ENCODE assay signal across 14 mouse cellular contexts in genomic region chr1:92216710-92217109, GRCm38 (mm10). TPM values are rescaled to one million over a fixed set of nuclear protein-coding genes. Genes with fewer than 3 reads are reported as not detected.
DNase-seq lines count a peak whose midpoint lies in the region; ATAC-seq and TF ChIP-seq lines count a peak whose summit lies in the region.
"Had no signal": no experiment of that assay in that cellular context is flagged by ENCODE, and none has a peak within 500 bp of the region (broad histone marks: within the 10 kb centered on the region; RNA-seq: fewer than 3 reads in every experiment).

No protein-coding gene starts in this region.

- 77% methylated on average over 11 of the region's 11 CpGs for WGBS in kidney, adult 2 months
- 52% methylated on average over 11 of the region's 11 CpGs for WGBS in spleen, adult 2 months
- WGBS in neural tube, embryonic 15.5 days, result 87% methylated on average over 11 of the region's 11 CpGs

- no peak for TF ChIP-seq CTCF in kidney, adult 2 months (conservative IDR thresholded peaks at IDR 0.05; ENCODE audit: insufficient read depth, insufficient read length, low read depth, low read length)
- TF ChIP-seq CTCF in spleen, adult 2 months (IDR thresholded peaks at IDR 0.05; ENCODE audit: extremely low read depth, insufficient read depth, insufficient read length, insufficient replicate concordance), result no peak

- no peak overlapping the region for H3K9ac ChIP-seq in neural tube, embryonic 15.5 days (replicated peaks)
- H3K9ac ChIP-seq: lung, embryonic 15.5 days had no signal

- no peaks in the 10 kb centered on the region for H3K4me1 ChIP-seq in kidney, adult 2 months (ENCODE audit: control insufficient read depth, insufficient read depth, low read length)
- H3K4me1 ChIP-seq in spleen, adult 2 months (ENCODE audit: control insufficient read depth, insufficient read depth, insufficient read length), result 0 out of 2 replicates have a peak, but pooled peaks cover 2% of the 10 kb centered on the region
- H3K4me1 ChIP-seq in neural tube, embryonic 15.5 days, result peaks cover 21% of the 10 kb centered on the region

- DNase-seq in kidney, adult 2 months, result peak; percentile 3
- DNase-seq in kidney, postnatal 25 days, result no peak
- DNase-seq in spleen, adult 2 months (ENCODE audit: low read depth in 1 of 2, low spot score in 2 of 2), result no peak
- no peak for DNase-seq in spleen, postnatal 14 days (ENCODE audit: low spot score in 2 of 2)
- peak; percentile 7 for DNase-seq in lung, postnatal 25 days (ENCODE audit: low spot score)
- no peak for DNase-seq in cerebellum, adult 9-11 months
- DNase-seq: kidney, postnatal 4 days; right cerebral cortex, postnatal 4 days; thymus, postnatal 36 days had no signal

- H3K27me3 ChIP-seq in kidney, adult 2 months (replicated peaks; ENCODE audit: control insufficient read depth, insufficient read depth, low read length), result no peaks in the 10 kb centered on the region
- H3K27me3 ChIP-seq in spleen, adult 2 months (ENCODE audit: control insufficient read depth, insufficient read depth, low read length), result no peaks in the 10 kb centered on the region
- peaks cover 7% of the 10 kb centered on the region; the same call in 1 of the 2 replicates for H3K27me3 ChIP-seq in neural tube, embryonic 15.5 days (replicated peaks)
- H3K27me3 ChIP-seq: lung, embryonic 15.5 days had no signal

- ATAC-seq in neural tube, embryonic 15.5 days (ENCODE audit: low FRiP score), result no peak
- no peak for ATAC-seq in erythroblast, adult 5-6 weeks (replicated peaks; ENCODE audit: low FRiP score, poor library complexity, severe bottlenecking)
- ATAC-seq: activated CD4-positive, CD25-positive, alpha-beta regulatory T cell, adult 4 months; intestine, embryonic 16.5 days had no signal

- H3K36me3 ChIP-seq in kidney, adult 2 months (ENCODE audit: control insufficient read depth, insufficient read depth, low read length), result no peaks in the 10 kb centered on the region
- no peaks in the 10 kb centered on the region for H3K36me3 ChIP-seq in spleen, adult 2 months (ENCODE audit: control insufficient read depth, insufficient read depth, low read length)
- H3K36me3 ChIP-seq in neural tube, embryonic 15.5 days, result no peaks in the 10 kb centered on the region
- H3K36me3 ChIP-seq: lung, embryonic 15.5 days had no signal

- no peak overlapping the region for H3K4me2 ChIP-seq in neural tube, embryonic 15.5 days
- H3K4me2 ChIP-seq: lung, embryonic 15.5 days had no signal

- no peaks in the 10 kb centered on the region for H3K9me3 ChIP-seq in neural tube, embryonic 15.5 days (replicated peaks)
- H3K9me3 ChIP-seq: lung, embryonic 15.5 days had no signal

- TF ChIP-seq POLR2A in kidney, adult 2 months (IDR thresholded peaks at IDR 0.05; ENCODE audit: low read depth, low read length), result no peak
- TF ChIP-seq POLR2A in spleen, adult 2 months (IDR thresholded peaks at IDR 0.05; ENCODE audit: low read depth, low read length), result no peak

- no peak overlapping the region for H3K27ac ChIP-seq in kidney, adult 2 months (ENCODE audit: insufficient read depth, low read depth, low read length)
- H3K27ac ChIP-seq in spleen, adult 2 months (ENCODE audit: insufficient read depth, low read length), result peak overlapping the region; percentile 48
- no peak overlapping the region for H3K27ac ChIP-seq in neural tube, embryonic 15.5 days (replicated peaks)
- H3K27ac ChIP-seq: lung, embryonic 15.5 days had no signal

- no peak overlapping the region for H3K4me3 ChIP-seq in kidney, adult 2 months (ENCODE audit: insufficient read depth, low read depth, low read length)
- H3K4me3 ChIP-seq in spleen, adult 2 months (ENCODE audit: extremely low read depth, insufficient read depth, insufficient read length), result no peak overlapping the region
- H3K4me3 ChIP-seq in neural tube, embryonic 15.5 days (replicated peaks), result no peak overlapping the region
- H3K4me3 ChIP-seq: lung, embryonic 15.5 days had no signal

RNA-seq across cellular contexts. Expression of gene Hdac4, which starts 21.2 kb away (rescaled TPM):
- polyA plus RNA-seq in kidney, adult 2 months (2012; rRNA removed), result 10.0 and 11.6 TPM in 2 replicates
- 13.3 and 18.6 TPM in 2 replicates for polyA plus RNA-seq in spleen, adult 2 months (2012; rRNA removed)
- 31.2 and 37.7 TPM in 2 replicates for polyA plus RNA-seq in neural tube, embryonic 15.5 days (2015; fragmentation: Nextera tagmentation; extraction: Ambion mirVana)
- total RNA-seq in erythroblast, adult 5-6 weeks (2015; ENCODE audit: low replicate concordance), result 3.1 and 4.6 TPM in 2 replicates
- 3.4 and 4.7 TPM in 2 replicates for total RNA-seq in erythroblast, adult 5-6 weeks (2017; ENCODE audit: low replicate concordance)

Comparison
In these comparisons a context has a peak if more than half of its experiments do, and no peak if none do; other contexts are left out.
1. DNase-seq: peak in kidney, adult 2 months (single experiment) and lung, postnatal 25 days (single experiment); none in kidney, postnatal 25 days (0 of 2), spleen, adult 2 months (0 of 2), spleen, postnatal 14 days (0 of 2) and cerebellum, adult 9-11 months (single experiment).